Mouse (Mus musculus): ENCODE measurements around the gene Smtn. TPM values are rescaled to one million over a fixed set of nuclear protein-coding genes. Genes with fewer than 3 reads are reported as not detected.

Gene Smtn
- total RNA-seq, 2 experiments from 2014 or later: 79.9 to 89.7 TPM

GRCm38 (mm10) chr11:3529476-3530252 lies 10.7 kb downstream of the Smtn start:
- no peak for DNase-seq (ENCODE audit: low spot score)

GRCm38 (mm10) chr11:3528208-3528607 lies 12.2 kb downstream of the Smtn start:
- no peak for DNase-seq (ENCODE audit: low spot score)

GRCm38 (mm10) chr11:3527766-3528165 lies 12.6 kb downstream of the Smtn start:
- DNase-seq (ENCODE audit: low spot score): peak; percentile 78

GRCm38 (mm10) chr11:3526979-3527738 lies 13.3 kb downstream of the Smtn start:
- DNase-seq (ENCODE audit: low spot score): peak; percentile 86

- no peak for DNase-seq (ENCODE audit: low spot score)
These were observed 14.2 kb downstream of the Smtn start for GRCm38 (mm10) chr11:3526207-3526606.

GRCm38 (mm10) chr11:3525560-3525959 lies 14.9 kb downstream of the Smtn start:
- no peak for DNase-seq (ENCODE audit: low spot score)

- no peak for DNase-seq (ENCODE audit: low spot score)
These were observed 16.4 kb downstream of the Smtn start for GRCm38 (mm10) chr11:3523840-3524582.

GRCm38 (mm10) chr11:3522285-3523000 lies 18.0 kb downstream of the Smtn start:
- no peak for DNase-seq (ENCODE audit: low spot score)

GRCm38 (mm10) chr11:3521339-3522224 lies 18.8 kb downstream of the Smtn start:
- DNase-seq (ENCODE audit: low spot score): no peak

- no peak for DNase-seq (ENCODE audit: low spot score)
These were observed 19.5 kb downstream of the Smtn start for GRCm38 (mm10) chr11:3520919-3521318.

- no peak for DNase-seq (ENCODE audit: low spot score)
These were observed 20.5 kb downstream of the Smtn start for GRCm38 (mm10) chr11:3519756-3520398.

- DNase-seq (ENCODE audit: low spot score): no peak
These were observed 21.2 kb downstream of the Smtn start for GRCm38 (mm10) chr11:3519051-3519726.

GRCm38 (mm10) chr11:3517846-3518732 lies 22.3 kb downstream of the Smtn start:
- no peak for DNase-seq (ENCODE audit: low spot score)

GRCm38 (mm10) chr11:3516859-3517845 lies 23.3 kb downstream of the Smtn start:
- DNase-seq (ENCODE audit: low spot score): no peak

- no peak for DNase-seq (ENCODE audit: low spot score)
These were observed 24.3 kb downstream of the Smtn start for GRCm38 (mm10) chr11:3516121-3516520.

GRCm38 (mm10) chr11:3515637-3516036 lies 24.8 kb downstream of the Smtn start:
- DNase-seq (ENCODE audit: low spot score): no peak

- no peak for DNase-seq (ENCODE audit: low spot score)
These were observed 25.2 kb downstream of the Smtn start for GRCm38 (mm10) chr11:3515216-3515615.
